Mouse (Mus musculus) layer of hippocampus, adult 2 months (tissue): Measurements from ENCODE around the gene Lag3. TPM values are rescaled to one million over a fixed set of nuclear protein-coding genes. Genes with fewer than 3 reads are reported as not detected.

Experiments used
- DNase-seq, 2 experiments: peaks; one replicate each; pipeline ENCODE4 v3.0.0; 2022; ENCODE audit warnings: low spot score in 2 of 2
- H3K27ac ChIP-seq: fragments of 200-600 bp; 2 replicates; pipeline ENCODE4 v1.8.1; 2022
- H3K4me3 ChIP-seq: fragments of 200-600 bp; 2 replicates; pipeline ENCODE4 v1.8.1; 2022; ENCODE audit warnings: mild to moderate bottlenecking
- CTCF ChIP-seq: fragments of 200-600 bp; conservative IDR thresholded peaks from 2 replicates; pipeline ENCODE4 v1.8.1; 2022; ENCODE audit warnings: antibody characterized with exemption, mild to moderate bottlenecking, moderate library complexity
- total RNA-seq, 2 experiments: library from RNA; stranded (reverse); gene quantifications; 2 replicates each; pipeline ENCODE4 v1.2.3; 2021

Gene Lag3
- total RNA-seq, 2 experiments from 2014 or later, result 1.3 to 1.7 TPM

GRCm38 (mm10) chr6:124917518-124918330 is 6.2 kb upstream of the Lag3 start:
- peak overlapping the region; percentile 92 for H3K4me3 ChIP-seq
- DNase-seq, result peak; percentile 90 to 97
- TF ChIP-seq CTCF, result no peak
- peak overlapping the region; percentile 99 for H3K27ac ChIP-seq

GRCm38 (mm10) chr6:124916695-124917517 is 5.4 kb upstream of the Lag3 start:
- DNase-seq, result peak; percentile 83 to 93
- TF ChIP-seq CTCF, result peak; percentile 77
- peak overlapping the region; percentile 99 for H3K27ac ChIP-seq
- peak overlapping the region; percentile 92 for H3K4me3 ChIP-seq

GRCm38 (mm10) chr6:124915942-124916694 is 4.6 kb upstream of the Lag3 start:
- DNase-seq, result peak; percentile 62 to 67
- no peak for TF ChIP-seq CTCF
- peak overlapping the region; percentile 92 for H3K4me3 ChIP-seq
- peak overlapping the region; percentile 99 for H3K27ac ChIP-seq

GRCm38 (mm10) chr6:124915160-124915941 is 3.8 kb upstream of the Lag3 start:
- DNase-seq, result peak in 1 of 2 experiments; percentile 19
- no peak for TF ChIP-seq CTCF
- peak overlapping the region; percentile 99 for H3K27ac ChIP-seq
- peak overlapping the region; percentile 92 for H3K4me3 ChIP-seq

- H3K27ac ChIP-seq, result peak overlapping the region; percentile 99
- no peak for TF ChIP-seq CTCF
- H3K4me3 ChIP-seq, result no peak overlapping the region
- no peak for DNase-seq
Observed at GRCm38 (mm10) chr6:124914511-124914910, 3.0 kb upstream of the Lag3 start.

GRCm38 (mm10) chr6:124913721-124914285 is 2.3 kb upstream of the Lag3 start:
- H3K4me3 ChIP-seq, result no peak overlapping the region
- no peak overlapping the region; the same call in 1 of the 2 replicates for H3K27ac ChIP-seq
- no peak for DNase-seq
- no peak for TF ChIP-seq CTCF

- Histone ChIP-seq H3K4me3 (no peak overlapping the region), H3K27ac (0 out of 2 replicates have a peak overlapping the region, but pooled peaks have one; percentile 14)
- DNase-seq, result no peak
- no peak for TF ChIP-seq CTCF
Observed at GRCm38 (mm10) chr6:124913214-124913613, 1.7 kb upstream of the Lag3 start.

GRCm38 (mm10) chr6:124910032-124910431 is 1.5 kb downstream of the Lag3 start:
- Histone ChIP-seq H3K27ac (no peak overlapping the region), H3K4me3 (no peak overlapping the region)
- no peak for TF ChIP-seq CTCF
- no peak for DNase-seq

GRCm38 (mm10) chr6:124907767-124908166 is 3.7 kb downstream of the Lag3 start:
- TF ChIP-seq CTCF, result no peak
- no peak overlapping the region for H3K4me3 ChIP-seq
- DNase-seq, result no peak
- no peak overlapping the region for H3K27ac ChIP-seq

GRCm38 (mm10) chr6:124904991-124905860 is 6.3 kb downstream of the Lag3 start:
- TF ChIP-seq CTCF, result no peak
- Histone ChIP-seq H3K4me3 (peak overlapping the region; percentile 59; the same call in 1 of the 2 replicates), H3K27ac (peak overlapping the region; percentile 97)
- DNase-seq, result no peak
